Mouse (Mus musculus): Measurements from ENCODE around the gene Slc43a2. TPM values are rescaled to one million over a fixed set of nuclear protein-coding genes. Genes with fewer than 3 reads are reported as not detected.

The Slc43a2 gene
- polyA plus RNA-seq, 1 experiment from 2014 or later, result 16.6 TPM

DNA sequence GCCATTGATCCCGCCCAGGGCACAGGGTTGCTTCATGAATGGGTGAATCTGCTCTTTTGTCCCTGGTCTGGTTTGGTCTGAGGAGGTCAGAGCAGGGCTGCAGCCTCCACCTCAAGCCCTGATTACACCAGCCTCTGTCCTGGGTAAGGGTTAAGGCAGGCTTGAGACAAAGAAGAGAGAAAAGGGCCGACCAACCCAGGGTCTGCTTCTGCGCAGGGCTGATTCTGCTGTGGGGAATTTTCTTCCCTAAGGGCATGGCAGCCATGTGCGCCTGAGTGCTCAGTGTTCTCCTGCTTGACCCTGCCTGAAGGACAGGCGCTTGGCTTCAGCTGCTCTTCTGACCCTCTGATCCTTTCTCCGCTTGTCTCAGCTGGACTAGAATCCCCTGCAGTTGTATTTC is 25.6 kb downstream of the Slc43a2 start:
- WGBS, result 69% methylated on average over 6 of the region's 6 CpGs
- Histone ChIP-seq H3K27me3 (ENCODE audit: insufficient read depth, low read length) (no peaks in the 10 kb centered on the region), H3K4me1 (replicated peaks; ENCODE audit: insufficient read depth, low read length) (0 out of 2 replicates have a peak, but pooled peaks cover 2% of the 10 kb centered on the region), H3K9ac (ENCODE audit: low read depth, low read length) (no peak overlapping the region), H3K27ac (0 out of 2 replicates have a peak overlapping the region, but pooled peaks have one; percentile 19), H3K9me3 (replicated peaks; ENCODE audit: low read length) (no peaks in the 10 kb centered on the region), H3K36me3 (ENCODE audit: insufficient read depth, low read length) (no peaks in the 10 kb centered on the region), H3K4me2 (ENCODE audit: low read length) (no peak overlapping the region), H3K4me3 (replicated peaks; ENCODE audit: low read depth, low read length) (no peak overlapping the region)
- TF ChIP-seq CTCF (IDR thresholded peaks at IDR 0.05; ENCODE audit: low read depth), result no peak
- DNase-seq (ENCODE audit: low spot score) (no peak), ATAC-seq (replicated peaks; ENCODE audit: low FRiP score, low read depth) (0 out of 2 replicates have a peak, but pooled peaks have one; percentile 25)

DNA sequence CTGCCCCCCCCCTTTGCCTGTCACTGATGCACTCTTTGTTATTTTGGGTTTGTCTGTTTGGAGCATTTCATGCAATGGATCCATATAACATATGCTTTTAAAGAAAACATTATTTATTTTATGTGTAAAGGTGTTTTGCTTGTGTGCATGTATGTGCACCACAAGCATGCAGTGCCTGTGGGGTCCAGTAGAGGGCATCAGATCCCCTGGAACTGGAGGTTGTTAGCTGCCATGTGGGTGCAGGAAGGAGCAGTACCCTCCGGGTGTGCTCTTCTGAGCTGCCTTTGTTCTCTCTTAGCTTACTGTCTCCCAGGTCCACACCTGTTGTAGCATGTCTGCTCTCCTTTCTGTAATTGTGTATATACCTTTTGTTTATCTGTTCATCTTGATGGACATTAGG is 26.6 kb downstream of the Slc43a2 start:
- Histone ChIP-seq H3K27me3 (ENCODE audit: insufficient read depth, low read length) (no peaks in the 10 kb centered on the region), H3K9ac (ENCODE audit: low read depth, low read length) (no peak overlapping the region), H3K36me3 (ENCODE audit: insufficient read depth, low read length) (no peaks in the 10 kb centered on the region), H3K9me3 (replicated peaks; ENCODE audit: low read length) (no peaks in the 10 kb centered on the region), H3K4me1 (replicated peaks; ENCODE audit: insufficient read depth, low read length) (no peaks in the 10 kb centered on the region), H3K4me3 (replicated peaks; ENCODE audit: low read depth, low read length) (no peak overlapping the region), H3K4me2 (ENCODE audit: low read length) (no peak overlapping the region), H3K27ac (no peak overlapping the region)
- TF ChIP-seq CTCF (IDR thresholded peaks at IDR 0.05; ENCODE audit: low read depth), result peak; percentile 48
- WGBS, result 95% methylated on average over 1 of the region's 1 CpGs
- ATAC-seq (replicated peaks; ENCODE audit: low FRiP score, low read depth) (no peak), DNase-seq (ENCODE audit: low spot score) (no peak)

DNA sequence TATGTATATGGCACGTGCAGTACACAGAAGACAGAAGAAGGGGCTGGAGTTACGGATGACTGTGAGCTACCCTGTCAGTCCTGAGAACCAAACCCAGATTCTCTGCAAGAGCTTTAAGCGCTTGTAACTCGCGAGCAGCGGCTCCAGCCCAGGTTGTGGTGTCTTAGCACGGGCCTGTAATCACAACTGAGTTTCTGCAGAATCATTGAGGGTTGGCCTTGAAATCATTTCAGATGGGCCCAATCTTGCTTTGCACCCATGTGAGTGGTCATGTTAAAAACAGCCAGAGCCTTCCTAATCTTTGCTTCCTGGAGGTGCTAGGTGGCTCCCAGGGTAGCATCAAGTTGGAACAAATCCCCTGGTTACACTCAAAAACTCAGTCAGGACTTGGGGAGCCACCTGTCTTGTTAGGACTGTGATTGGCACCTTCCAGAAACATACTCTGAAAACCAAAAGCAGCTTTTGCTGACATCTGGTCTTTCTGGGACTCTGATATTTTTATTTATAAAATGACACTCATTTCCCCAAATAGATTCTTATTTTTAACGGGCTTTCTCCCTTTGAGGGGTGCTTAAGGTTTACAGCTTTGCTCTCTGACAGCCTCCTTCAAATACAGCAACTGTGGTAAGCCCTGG is 28.5 kb downstream of the Slc43a2 start:
- Histone ChIP-seq H3K9ac (ENCODE audit: low read depth, low read length) (no peak overlapping the region), H3K4me2 (ENCODE audit: low read length) (no peak overlapping the region), H3K27me3 (ENCODE audit: insufficient read depth, low read length) (no peaks in the 10 kb centered on the region), H3K9me3 (replicated peaks; ENCODE audit: low read length) (no peaks in the 10 kb centered on the region), H3K4me1 (replicated peaks; ENCODE audit: insufficient read depth, low read length) (no peaks in the 10 kb centered on the region), H3K36me3 (ENCODE audit: insufficient read depth, low read length) (no peaks in the 10 kb centered on the region), H3K4me3 (replicated peaks; ENCODE audit: low read depth, low read length) (no peak overlapping the region), H3K27ac (no peak overlapping the region)
- 89% methylated on average over 8 of the region's 8 CpGs for WGBS
- TF ChIP-seq CTCF (IDR thresholded peaks at IDR 0.05; ENCODE audit: low read depth), result no peak
- ATAC-seq (replicated peaks; ENCODE audit: low FRiP score, low read depth) (no peak), DNase-seq (ENCODE audit: low spot score) (no peak)

DNA sequence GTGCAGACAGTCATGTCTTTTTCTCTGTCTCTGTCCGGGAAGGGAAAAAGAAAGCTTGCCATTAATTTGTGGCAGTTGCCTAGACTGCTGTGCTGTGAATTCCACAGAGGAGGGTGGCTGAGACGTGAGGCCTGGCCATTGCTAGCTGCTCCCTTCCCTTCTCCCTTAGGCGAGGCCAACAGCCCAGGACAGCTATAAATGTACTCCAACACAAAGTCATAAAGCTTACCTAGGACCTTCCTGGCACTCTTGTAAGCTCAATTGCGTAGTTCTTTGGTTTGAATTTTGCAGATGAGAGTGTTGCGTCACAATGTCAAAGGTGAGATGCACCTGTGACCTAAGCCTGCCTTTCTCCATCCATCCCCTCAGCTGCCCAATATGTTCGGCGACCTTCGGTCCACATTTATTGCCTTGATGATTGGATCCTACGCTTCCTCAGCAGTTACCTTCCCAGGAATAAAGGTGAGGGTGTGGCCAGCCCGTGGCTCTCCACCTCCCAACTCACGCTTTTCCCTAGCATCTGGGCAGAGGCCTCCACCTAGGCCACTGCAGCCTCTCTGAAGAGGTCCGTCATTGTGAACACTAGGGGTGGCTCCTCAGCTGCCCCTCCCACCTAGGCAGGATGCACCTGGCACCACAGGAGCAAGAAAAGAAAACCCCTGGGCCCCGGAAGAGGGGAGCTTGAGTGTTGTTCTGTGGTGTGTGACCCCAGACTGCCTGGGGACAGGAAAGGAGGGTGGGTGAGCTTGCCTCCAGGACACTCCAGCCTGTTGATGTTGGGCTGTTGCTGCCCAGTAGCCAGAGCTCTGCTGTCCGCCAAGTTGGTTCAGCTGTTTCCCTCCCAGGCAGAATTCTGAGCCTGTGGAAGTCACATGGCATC is 29.3 kb downstream of the Slc43a2 start:
- ATAC-seq (replicated peaks; ENCODE audit: low FRiP score, low read depth) (no peak), DNase-seq (ENCODE audit: low spot score) (no peak)
- H3K36me3 ChIP-seq (ENCODE audit: insufficient read depth, low read length), result no peaks in the 10 kb centered on the region
- no peak overlapping the region for H3K27ac ChIP-seq
- H3K9ac ChIP-seq (ENCODE audit: low read depth, low read length), result 0 out of 2 replicates have a peak overlapping the region, but pooled peaks have one; percentile 27
- no peaks in the 10 kb centered on the region for H3K9me3 ChIP-seq (replicated peaks; ENCODE audit: low read length)
- H3K4me3 ChIP-seq (replicated peaks; ENCODE audit: low read depth, low read length), result no peak overlapping the region
- H3K27me3 ChIP-seq (ENCODE audit: insufficient read depth, low read length), result no peaks in the 10 kb centered on the region
- WGBS, result 64% methylated on average over 14 of the region's 14 CpGs
- no peak overlapping the region for H3K4me2 ChIP-seq (ENCODE audit: low read length)
- no peak for TF ChIP-seq CTCF (IDR thresholded peaks at IDR 0.05; ENCODE audit: low read depth)
- H3K4me1 ChIP-seq (replicated peaks; ENCODE audit: insufficient read depth, low read length), result no peaks in the 10 kb centered on the region

- H3K36me3 ChIP-seq (ENCODE audit: insufficient read depth, low read length), result no peaks in the 10 kb centered on the region
- no peak overlapping the region for H3K4me3 ChIP-seq (replicated peaks; ENCODE audit: low read depth, low read length)
- WGBS, result 86% methylated on average over 5 of the region's 5 CpGs
- no peaks in the 10 kb centered on the region for H3K9me3 ChIP-seq (replicated peaks; ENCODE audit: low read length)
- H3K4me1 ChIP-seq (replicated peaks; ENCODE audit: insufficient read depth, low read length), result no peaks in the 10 kb centered on the region
- H3K27ac ChIP-seq, result no peak overlapping the region
- no peak for TF ChIP-seq CTCF (IDR thresholded peaks at IDR 0.05; ENCODE audit: low read depth)
- H3K4me2 ChIP-seq (ENCODE audit: low read length), result no peak overlapping the region
- H3K27me3 ChIP-seq (ENCODE audit: insufficient read depth, low read length), result no peaks in the 10 kb centered on the region
- ATAC-seq (replicated peaks; ENCODE audit: low FRiP score, low read depth), result no peak
- no peak for DNase-seq (ENCODE audit: low spot score)
- H3K9ac ChIP-seq (ENCODE audit: low read depth, low read length), result 0 out of 2 replicates have a peak overlapping the region, but pooled peaks have one; percentile 27
These were observed 29.9 kb downstream of the Slc43a2 start for GRCm38 (mm10) chr11:75561410-75561791.

DNA sequence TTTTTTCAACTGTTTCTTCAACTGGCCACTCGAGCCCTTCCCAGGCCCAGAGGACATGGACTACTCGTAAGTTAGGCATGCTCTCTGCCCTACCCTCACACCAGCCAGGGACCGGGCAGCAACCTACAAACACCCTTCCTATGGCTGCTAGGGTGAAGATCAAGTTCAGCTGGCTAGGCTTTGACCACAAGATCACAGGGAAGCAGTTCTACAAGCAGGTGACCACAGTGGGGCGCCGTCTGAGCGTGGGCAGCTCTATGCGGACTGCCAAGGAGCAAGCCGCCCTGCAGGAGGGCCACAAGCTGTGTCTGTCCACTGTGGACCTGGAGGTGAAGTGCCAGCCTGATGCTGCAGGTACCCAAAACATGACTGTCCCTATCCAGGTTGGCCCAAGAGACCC is 31.3 kb downstream of the Slc43a2 start:
- WGBS, result 90% methylated on average over 8 of the region's 8 CpGs
- ATAC-seq (replicated peaks; ENCODE audit: low FRiP score, low read depth) (no peak), DNase-seq (ENCODE audit: low spot score) (no peak)
- Histone ChIP-seq H3K36me3 (ENCODE audit: insufficient read depth, low read length) (no peaks in the 10 kb centered on the region), H3K9ac (ENCODE audit: low read depth, low read length) (no peak overlapping the region), H3K4me2 (ENCODE audit: low read length) (no peak overlapping the region), H3K27ac (no peak overlapping the region), H3K4me1 (replicated peaks; ENCODE audit: insufficient read depth, low read length) (peaks cover 6% of the 10 kb centered on the region; the same call in 1 of the 2 replicates), H3K27me3 (ENCODE audit: insufficient read depth, low read length) (no peaks in the 10 kb centered on the region), H3K9me3 (replicated peaks; ENCODE audit: low read length) (no peaks in the 10 kb centered on the region), H3K4me3 (replicated peaks; ENCODE audit: low read depth, low read length) (no peak overlapping the region)
- TF ChIP-seq CTCF (IDR thresholded peaks at IDR 0.05; ENCODE audit: low read depth), result no peak

Data from kidney, postnatal 0 days (tissue).